ENCODE assay signal across 9 mouse cellular contexts in the genomic region with DNA sequence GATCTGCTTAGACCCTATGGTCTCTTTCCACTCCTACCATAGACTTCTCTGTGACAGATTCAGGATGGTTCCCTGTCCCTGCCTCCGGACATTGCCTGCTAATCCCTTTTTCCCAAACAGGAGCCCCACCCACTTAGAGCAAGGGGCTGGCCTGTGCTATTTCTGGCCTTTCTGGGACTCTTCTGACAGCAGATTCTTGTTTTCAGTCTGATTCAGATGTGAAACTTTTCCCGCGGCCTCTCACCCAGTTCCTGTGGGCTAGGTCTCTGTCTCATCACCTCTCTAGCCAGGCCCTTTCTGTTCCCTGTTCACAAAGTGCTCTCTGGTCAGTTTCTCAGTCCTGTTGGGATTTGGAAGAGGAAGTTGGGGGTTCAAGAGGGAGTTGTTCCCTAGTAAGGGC. TPM values are rescaled to one million over a fixed set of nuclear protein-coding genes. Genes with fewer than 3 reads are reported as not detected.
DNase-seq lines count a peak whose midpoint lies in the region; ATAC-seq lines count a peak whose summit lies in the region.
"Had no signal": no experiment of that assay in that cellular context is flagged by ENCODE, and none has a peak within 500 bp of the region (broad histone marks: within the 10 kb centered on the region; RNA-seq: fewer than 3 reads in every experiment).

No protein-coding gene starts in this region.

- H3K4me2 ChIP-seq in embryonic facial prominence, embryonic 15.5 days (replicated peaks), result peak overlapping the region; percentile 52
- H3K4me2 ChIP-seq in midbrain, embryonic 11.5 days, result peak overlapping the region; percentile 49

- DNase-seq in gastrocnemius, adult 18-20 months (ENCODE audit: low spot score), result peak; percentile 12
- DNase-seq in gastrocnemius, adult 8-10 months (ENCODE audit: low spot score in 2 of 2), result no peak
- peak; percentile 14 to 24 for DNase-seq in heart, postnatal 14 days
- DNase-seq in midbrain, embryonic 11.5 days (ENCODE audit: low spot score, missing footprints), result no peak
- DNase-seq in thymus, postnatal 25 days, result no peak
- DNase-seq in left cerebral cortex, adult 9 months (ENCODE audit: low spot score in 2 of 2), result no peak
- DNase-seq in adrenal gland, postnatal 14 days, result no peak
- DNase-seq: gastrocnemius, postnatal 10 days had no signal

- H3K36me3 ChIP-seq in embryonic facial prominence, embryonic 15.5 days, result no peaks in the 10 kb centered on the region
- no peaks in the 10 kb centered on the region for H3K36me3 ChIP-seq in midbrain, embryonic 11.5 days (ENCODE audit: control insufficient read depth, insufficient read depth, low read length)

- no peak overlapping the region for H3K4me3 ChIP-seq in embryonic facial prominence, embryonic 15.5 days (replicated peaks)
- H3K4me3 ChIP-seq in midbrain, embryonic 11.5 days (ENCODE audit: low read depth, low read length), result 0 out of 2 replicates have a peak overlapping the region, but pooled peaks have one; percentile 24

- H3K9ac ChIP-seq in embryonic facial prominence, embryonic 15.5 days, result no peak overlapping the region
- peak overlapping the region; percentile 59 for H3K9ac ChIP-seq in midbrain, embryonic 11.5 days (ENCODE audit: low read length)

- intact Hi-C loops in heart, postnatal 14 days (cut with DNase I), result no loop called here

- peaks cover 34% of the 10 kb centered on the region for H3K4me1 ChIP-seq in embryonic facial prominence, embryonic 15.5 days
- peaks cover 55% of the 10 kb centered on the region for H3K4me1 ChIP-seq in midbrain, embryonic 11.5 days (ENCODE audit: control insufficient read depth, insufficient read depth, low read length)

- no peaks in the 10 kb centered on the region for H3K9me3 ChIP-seq in embryonic facial prominence, embryonic 15.5 days (replicated peaks)
- no peaks in the 10 kb centered on the region for H3K9me3 ChIP-seq in midbrain, embryonic 11.5 days (ENCODE audit: control insufficient read depth, low read length)

- no peak overlapping the region for H3K27ac ChIP-seq in embryonic facial prominence, embryonic 15.5 days (replicated peaks)
- peak overlapping the region; percentile 37; the same call in 1 of the 2 replicates for H3K27ac ChIP-seq in midbrain, embryonic 11.5 days (ENCODE audit: low read depth, low read length)

- no peaks in the 10 kb centered on the region for H3K27me3 ChIP-seq in embryonic facial prominence, embryonic 15.5 days
- no peaks in the 10 kb centered on the region for H3K27me3 ChIP-seq in midbrain, embryonic 11.5 days (ENCODE audit: control insufficient read depth, insufficient read depth, low read length)

- ATAC-seq in embryonic facial prominence, embryonic 15.5 days (ENCODE audit: insufficient number of reproducible peaks, low FRiP score, low TSS enrichment, low read depth), result no peak
- ATAC-seq in midbrain, embryonic 11.5 days (ENCODE audit: low FRiP score), result no peak

- WGBS in embryonic facial prominence, embryonic 15.5 days, result 28% methylated on average over 3 of the region's 3 CpGs
- WGBS in midbrain, embryonic 11.5 days, result 26% methylated on average over 3 of the region's 3 CpGs

RNA-seq across cellular contexts. Expression of a gene that starts 12.1 kb away (rescaled TPM):
- total RNA-seq in gastrocnemius, adult 18-20 months (2021), result under 1 TPM; 0.30 to 0.81 TPM
- total RNA-seq in gastrocnemius, adult 8-10 months (2022), result under 1 TPM; 0.41 to 0.52 (median 0.46) TPM
- 7.1 TPM in 2 replicates for polyA plus RNA-seq in embryonic facial prominence, embryonic 15.5 days (2015; fragmentation: Nextera tagmentation; extraction: Ambion mirVana)
- total RNA-seq in heart, postnatal 14 days (2021), result 1 to 10 TPM; 2.0 TPM
- 31.8 and 35.6 TPM in 2 replicates for polyA plus RNA-seq in midbrain, embryonic 11.5 days (2014; fragmentation: Nextera tagmentation; extraction: Ambion mirVana)
- total RNA-seq in adrenal gland, postnatal 14 days (2021), result 5.2 and 8.1 TPM in 2 replicates

RNA-seq across cellular contexts. Expression of a gene that starts 22.9 kb away (rescaled TPM):
- 100 to 1,000 TPM in 1 of 2 experiments, 10 to 100 TPM in 1; 92.3 to 143 TPM for total RNA-seq in gastrocnemius, adult 18-20 months (2021)
- total RNA-seq in gastrocnemius, adult 8-10 months (2022), result 100 to 1,000 TPM in 2 of 4 experiments, 10 to 100 TPM in 2; 77.3 to 125 (median 101) TPM
- 13.8 and 15.9 TPM in 2 replicates for polyA plus RNA-seq in embryonic facial prominence, embryonic 15.5 days (2015; fragmentation: Nextera tagmentation; extraction: Ambion mirVana)
- 10 to 100 TPM in 1 of 2 experiments, 1 to 10 TPM in 1; 9.6 to 10.8 TPM for total RNA-seq in heart, postnatal 14 days (2021)
- 56.4 and 62.7 TPM in 2 replicates for polyA plus RNA-seq in midbrain, embryonic 11.5 days (2014; fragmentation: Nextera tagmentation; extraction: Ambion mirVana)
- 18.7 and 19.3 TPM in 2 replicates for total RNA-seq in adrenal gland, postnatal 14 days (2021)

RNA-seq across cellular contexts. Expression of a gene that starts 50.0 kb away (rescaled TPM):
- total RNA-seq in gastrocnemius, adult 18-20 months (2021), result not detected
- total RNA-seq in gastrocnemius, adult 8-10 months (2022), result not detected
- polyA plus RNA-seq in embryonic facial prominence, embryonic 15.5 days (2015; fragmentation: Nextera tagmentation; extraction: Ambion mirVana), result not detected in 2 replicates
- total RNA-seq in heart, postnatal 14 days (2021), result not detected
- polyA plus RNA-seq in midbrain, embryonic 11.5 days (2014; fragmentation: Nextera tagmentation; extraction: Ambion mirVana), result not detected in 2 replicates
- 208 TPM in 1 of 2 replicates, not detected in the other for total RNA-seq in adrenal gland, postnatal 14 days (2021)
- total RNA-seq: gastrocnemius, postnatal 10 days had no signal

Comparison
In these comparisons a context has a peak if more than half of its experiments do, and no peak if none do; other contexts are left out.
1. DNase-seq: peak in gastrocnemius, adult 18-20 months (single experiment) and heart, postnatal 14 days (2 of 2); none in gastrocnemius, adult 8-10 months (0 of 2), midbrain, embryonic 11.5 days (single experiment), thymus, postnatal 25 days (single experiment), left cerebral cortex, adult 9 months (0 of 2) and adrenal gland, postnatal 14 days (single experiment).